Mouse (Mus musculus) small intestine, adult 2 months (tissue): ENCODE results near the gene E030025P04Rik.

ENCODE experiments used
- CTCF ChIP-seq: fragments of 200-500 bp; IDR thresholded peaks from 2 replicates; pipeline ENCODE4 v1.5.1; 2012; ENCODE audit warnings: low read depth, mild to moderate bottlenecking, control low read depth, inconsistent platforms, low read length, moderate library complexity, mixed read lengths; ENCODE audit not compliant: insufficient replicate concordance, insufficient read length; ENCODE audit errors: extremely low read depth
- POLR2A ChIP-seq: fragments of 200-500 bp; IDR thresholded peaks from 2 replicates; pipeline ENCODE4 v1.6.1; 2012; ENCODE audit warnings: low read depth, mild to moderate bottlenecking, control low read depth, inconsistent platforms, low read length, moderate library complexity

DNA sequence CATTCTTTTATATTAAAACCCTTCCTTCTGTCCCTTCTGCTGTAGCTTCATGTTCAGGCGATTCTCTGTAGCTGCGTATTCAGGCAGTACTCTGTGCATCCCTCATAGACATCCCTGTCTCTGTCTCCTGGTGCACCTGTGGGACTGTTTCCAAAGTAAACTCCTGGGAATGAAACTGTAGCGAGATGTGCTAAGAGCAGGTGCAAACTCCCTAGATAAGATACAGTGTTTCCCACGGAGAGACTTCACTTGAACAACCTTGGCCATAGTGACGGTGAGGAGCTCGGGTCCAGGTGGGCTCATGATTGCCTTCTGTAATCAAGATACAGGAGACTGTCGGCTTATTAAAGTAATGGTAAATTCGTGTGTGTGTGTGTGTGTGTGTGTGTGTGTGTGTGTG lies 41.5 kb downstream of the E030025P04Rik start:
- no peak for TF ChIP-seq POLR2A
- TF ChIP-seq CTCF, result no peak
